Mouse (Mus musculus) embryonic facial prominence, embryonic 14.5 days (tissue): ENCODE data around the gene 0610040J01Rik. TPM values are rescaled to one million over a fixed set of nuclear protein-coding genes. Genes with fewer than 3 reads are reported as not detected.

Source experiments
- ATAC-seq: fragments of 200-750 bp; cut with Nextera tagmentation; 2 replicates; pipeline ENCODE4 v1.8.0; 2017; ENCODE audit warnings: low read depth, moderate number of reproducible peaks, moderate TSS enrichment
- DNase-seq: peaks from one replicate; pipeline ENCODE4 v3.0.0-alpha.2; 2015; ENCODE audit warnings: low spot score
- H3K27ac ChIP-seq: fragments of 300-500 bp; sonication (generic); replicated peaks from 2 replicates; pipeline ENCODE4 v1.5.1; 2014; ENCODE audit warnings: low read depth, mild to moderate bottlenecking, low read length, moderate library complexity
- H3K27me3 ChIP-seq: fragments of 300-500 bp; sonication (generic); replicated peaks from 2 replicates; pipeline ENCODE4 v1.6.1; 2014; ENCODE audit warnings: low read length; ENCODE audit not compliant: control insufficient read depth, insufficient read depth
- H3K36me3 ChIP-seq: fragments of 300-500 bp; sonication (generic); 2 replicates; pipeline ENCODE4 v1.6.1; 2014; ENCODE audit warnings: low read length, mixed read lengths; ENCODE audit not compliant: control insufficient read depth, insufficient read depth
- H3K4me1 ChIP-seq: fragments of 300-500 bp; sonication (generic); 2 replicates; pipeline ENCODE4 v1.6.1; 2014; ENCODE audit warnings: antibody characterized with exemption, low read length; ENCODE audit not compliant: control insufficient read depth, insufficient read depth
- H3K4me2 ChIP-seq: fragments of 300-500 bp; sonication (generic); 2 replicates; pipeline ENCODE4 v1.6.1; 2014; ENCODE audit warnings: low read depth, mild to moderate bottlenecking, low read length, moderate library complexity, mixed read lengths
- H3K4me3 ChIP-seq: fragments of 300-500 bp; sonication (generic); 2 replicates; pipeline ENCODE4 v1.5.1; 2014; ENCODE audit warnings: low read depth, mild to moderate bottlenecking, low read length
- H3K9ac ChIP-seq: fragments of 300-500 bp; sonication (generic); 2 replicates; pipeline ENCODE4 v1.6.1; 2014; ENCODE audit warnings: low read depth, mild to moderate bottlenecking, low read length, moderate library complexity, mixed read lengths
- H3K9me3 ChIP-seq: fragments of 300-500 bp; sonication (generic); 2 replicates; pipeline ENCODE4 v1.6.1; 2016; ENCODE audit warnings: low read length; ENCODE audit not compliant: control insufficient read depth
- WGBS: fragments of 180-500 bp; shearing (Covaris S2); extraction: QIAGEN DNeasy Blood & Tissue Kit; methylation state at CpG from one replicate; pipeline ENCODE4 v1.1.7; 2014; 5-methylcytosine and 5-hydroxymethylcytosine counted together
- polyA plus RNA-seq: library from polyadenylated mRNA; unstranded; fragments of >200 nt; fragmentation: Nextera tagmentation; extraction: Ambion mirVana; gene quantifications from 2 replicates; pipeline ENCODE4 v1.2.1, GENCODE M21; 2014

Gene 0610040J01Rik
- polyA plus RNA-seq, 1 experiment from 2014 or later = 4.4 TPM

- Histone ChIP-seq H3K27ac (no peak overlapping the region), H3K9ac (no peak overlapping the region), H3K27me3 (no peaks in the 10 kb centered on the region), H3K4me2 (no peak overlapping the region), H3K9me3 (no peaks in the 10 kb centered on the region), H3K4me1 (no peaks in the 10 kb centered on the region), H3K36me3 (no peaks in the 10 kb centered on the region), H3K4me3 (no peak overlapping the region)
- ATAC-seq = no peak
- 59% methylated on average over 5 of the region's 5 CpGs for WGBS
- no peak for DNase-seq
These were observed 13.7 kb downstream of the 0610040J01Rik start for GRCm38 (mm10) chr5:63825881-63826280.

GRCm38 (mm10) chr5:63827006-63827405 is 14.8 kb downstream of the 0610040J01Rik start:
- ATAC-seq = no peak
- H3K9me3 ChIP-seq = no peaks in the 10 kb centered on the region
- no peak overlapping the region for H3K4me2 ChIP-seq
- H3K4me1 ChIP-seq = no peaks in the 10 kb centered on the region
- 59% methylated on average over 6 of the region's 6 CpGs for WGBS
- H3K36me3 ChIP-seq = no peaks in the 10 kb centered on the region
- H3K4me3 ChIP-seq = no peak overlapping the region
- H3K27ac ChIP-seq = no peak overlapping the region
- H3K27me3 ChIP-seq = no peaks in the 10 kb centered on the region
- DNase-seq = peak; percentile 22
- no peak overlapping the region for H3K9ac ChIP-seq

- no peak overlapping the region for H3K4me3 ChIP-seq
- H3K36me3 ChIP-seq = no peaks in the 10 kb centered on the region
- WGBS = 36% methylated on average over 5 of the region's 5 CpGs
- no peaks in the 10 kb centered on the region for H3K9me3 ChIP-seq
- ATAC-seq = no peak
- no peak for DNase-seq
- no peak overlapping the region for H3K4me2 ChIP-seq
- no peaks in the 10 kb centered on the region for H3K27me3 ChIP-seq
- no peaks in the 10 kb centered on the region for H3K4me1 ChIP-seq
- no peak overlapping the region for H3K27ac ChIP-seq
- no peak overlapping the region for H3K9ac ChIP-seq
These were observed 15.4 kb downstream of the 0610040J01Rik start for GRCm38 (mm10) chr5:63827415-63828053.

- Histone ChIP-seq H3K4me2 (no peak overlapping the region), H3K9me3 (no peaks in the 10 kb centered on the region), H3K36me3 (no peaks in the 10 kb centered on the region), H3K4me3 (no peak overlapping the region), H3K27me3 (no peaks in the 10 kb centered on the region), H3K9ac (no peak overlapping the region), H3K27ac (no peak overlapping the region), H3K4me1 (no peaks in the 10 kb centered on the region)
- DNase-seq (peak; percentile 55), ATAC-seq (0 out of 2 replicates have a peak, but pooled peaks have one; percentile 37)
- WGBS = 66% methylated on average over 10 of the region's 10 CpGs
These were observed 16.4 kb downstream of the 0610040J01Rik start for GRCm38 (mm10) chr5:63828380-63829185.

GRCm38 (mm10) chr5:63831054-63831453 is 18.9 kb downstream of the 0610040J01Rik start:
- DNase-seq = no peak

GRCm38 (mm10) chr5:63833955-63834354 is 21.8 kb downstream of the 0610040J01Rik start:
- no peaks in the 10 kb centered on the region for H3K27me3 ChIP-seq
- H3K9ac ChIP-seq = no peak overlapping the region
- no peak overlapping the region for H3K27ac ChIP-seq
- WGBS = 62% methylated on average over 5 of the region's 5 CpGs
- H3K36me3 ChIP-seq = no peaks in the 10 kb centered on the region
- no peak overlapping the region for H3K4me3 ChIP-seq
- DNase-seq (no peak), ATAC-seq (no peak)
- H3K4me1 ChIP-seq = no peaks in the 10 kb centered on the region
- H3K9me3 ChIP-seq = no peaks in the 10 kb centered on the region
- no peak overlapping the region for H3K4me2 ChIP-seq

More at GRCm38 (mm10) chr5:63831054-63831453, 18.9 kb downstream of the 0610040J01Rik start:
- no peak for ATAC-seq
- Histone ChIP-seq H3K9me3 (no peaks in the 10 kb centered on the region), H3K27ac (no peak overlapping the region), H3K4me2 (no peak overlapping the region), H3K27me3 (no peaks in the 10 kb centered on the region), H3K4me1 (no peaks in the 10 kb centered on the region), H3K36me3 (no peaks in the 10 kb centered on the region), H3K9ac (no peak overlapping the region), H3K4me3 (no peak overlapping the region)
- 51% methylated on average over 4 of the region's 4 CpGs for WGBS

GRCm38 (mm10) chr5:63834435-63834834 is 22.3 kb downstream of the 0610040J01Rik start:
- Histone ChIP-seq H3K4me3 (no peak overlapping the region), H3K27me3 (no peaks in the 10 kb centered on the region), H3K9ac (no peak overlapping the region), H3K4me1 (no peaks in the 10 kb centered on the region), H3K36me3 (no peaks in the 10 kb centered on the region), H3K9me3 (no peaks in the 10 kb centered on the region), H3K4me2 (no peak overlapping the region), H3K27ac (no peak overlapping the region)
- no peak for ATAC-seq
- DNase-seq = no peak
- 78% methylated on average over 3 of the region's 3 CpGs for WGBS

- no peak overlapping the region for H3K4me3 ChIP-seq
- H3K9me3 ChIP-seq = no peaks in the 10 kb centered on the region
- no peak for DNase-seq
- H3K27ac ChIP-seq = no peak overlapping the region
- 74% methylated on average over 5 of the region's 5 CpGs for WGBS
- H3K27me3 ChIP-seq = no peaks in the 10 kb centered on the region
- no peaks in the 10 kb centered on the region for H3K36me3 ChIP-seq
- H3K4me2 ChIP-seq = no peak overlapping the region
- no peak overlapping the region for H3K9ac ChIP-seq
- ATAC-seq = no peak
- H3K4me1 ChIP-seq = no peaks in the 10 kb centered on the region
These were observed 25.0 kb downstream of the 0610040J01Rik start for GRCm38 (mm10) chr5:63837115-63837514.
